Mouse (Mus musculus) hindbrain, embryonic 13.5 days (tissue): ENCODE data around the gene Mllt1. TPM values are rescaled to one million over a fixed set of nuclear protein-coding genes. Genes with fewer than 3 reads are reported as not detected.

ENCODE experiments used
- ATAC-seq: fragments of 200-750 bp; cut with Nextera tagmentation; 2 replicates; pipeline ENCODE4 v1.8.0; 2017; ENCODE audit warnings: moderate TSS enrichment; ENCODE audit not compliant: low FRiP score
- H3K27ac ChIP-seq: fragments of 300-500 bp; sonication (generic); 2 replicates; pipeline ENCODE4 v1.5.1; 2015; ENCODE audit warnings: inconsistent platforms, mild to moderate bottlenecking, moderate library complexity
- H3K27me3 ChIP-seq: fragments of 300-500 bp; sonication (generic); 2 replicates; pipeline ENCODE4 v1.6.1; 2015; ENCODE audit warnings: mild to moderate bottlenecking, inconsistent platforms
- H3K36me3 ChIP-seq: fragments of 300-500 bp; sonication (generic); 2 replicates; pipeline ENCODE4 v1.6.1; 2015; ENCODE audit warnings: mild to moderate bottlenecking, inconsistent platforms
- H3K4me1 ChIP-seq: fragments of 300-500 bp; sonication (generic); replicated peaks from 2 replicates; pipeline ENCODE4 v1.6.1; 2015; ENCODE audit warnings: inconsistent platforms
- H3K4me2 ChIP-seq: fragments of 300-500 bp; sonication (generic); 2 replicates; pipeline ENCODE4 v1.6.1; 2015; ENCODE audit warnings: inconsistent platforms, mild to moderate bottlenecking, moderate library complexity
- H3K4me3 ChIP-seq: fragments of 300-500 bp; sonication (generic); 2 replicates; pipeline ENCODE4 v1.5.1; 2015; ENCODE audit warnings: mild to moderate bottlenecking, inconsistent platforms
- H3K9ac ChIP-seq: fragments of 300-500 bp; sonication (generic); 2 replicates; pipeline ENCODE4 v1.6.1; 2015; ENCODE audit warnings: mild to moderate bottlenecking, inconsistent platforms
- H3K9me3 ChIP-seq: fragments of 300-500 bp; sonication (generic); 2 replicates; pipeline ENCODE4 v1.6.1; 2016; ENCODE audit warnings: inconsistent platforms
- WGBS: fragments of 180-500 bp; shearing (Covaris S2); methylation state at CpG from one replicate; pipeline ENCODE4 v1.1.7; 2015; 5-methylcytosine and 5-hydroxymethylcytosine counted together
- polyA plus RNA-seq: library from polyadenylated mRNA; unstranded; fragments of >200 nt; fragmentation: Nextera tagmentation; extraction: Ambion mirVana; gene quantifications from 2 replicates; pipeline ENCODE4 v1.2.1, GENCODE M21; 2015

The Mllt1 gene
- polyA plus RNA-seq, 1 experiment from 2014 or later = 77.5 TPM

DNA sequence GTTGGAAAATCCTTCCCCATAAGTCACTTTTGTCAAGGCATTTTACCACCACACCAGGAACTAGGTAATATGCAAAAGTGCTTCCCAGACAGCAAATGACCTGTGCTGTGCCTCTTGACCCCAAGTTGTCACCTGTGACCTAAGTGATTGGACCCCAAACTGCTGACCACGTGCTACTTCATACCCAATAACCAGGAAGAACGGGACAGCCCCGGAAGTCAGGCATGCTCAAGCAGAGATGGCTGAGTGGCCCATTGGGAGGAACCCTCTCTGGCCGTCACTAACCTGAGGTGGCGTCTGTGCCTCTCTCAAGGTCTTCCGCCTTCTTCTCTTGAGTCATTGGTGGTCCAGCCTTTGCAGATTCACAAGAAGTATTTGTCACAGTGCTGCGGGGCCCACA lies 62.7 kb downstream of the Mllt1 start:
- H3K9ac ChIP-seq = no peak overlapping the region
- no peak overlapping the region for H3K4me2 ChIP-seq
- H3K4me3 ChIP-seq = no peak overlapping the region
- H3K27me3 ChIP-seq = 0 out of 2 replicates have a peak, but pooled peaks cover 2% of the 10 kb centered on the region
- H3K27ac ChIP-seq = no peak overlapping the region
- no peak for ATAC-seq
- no peaks in the 10 kb centered on the region for H3K4me1 ChIP-seq
- no peaks in the 10 kb centered on the region for H3K9me3 ChIP-seq
- no peaks in the 10 kb centered on the region for H3K36me3 ChIP-seq
- WGBS = 83% methylated on average over 7 of the region's 7 CpGs

DNA sequence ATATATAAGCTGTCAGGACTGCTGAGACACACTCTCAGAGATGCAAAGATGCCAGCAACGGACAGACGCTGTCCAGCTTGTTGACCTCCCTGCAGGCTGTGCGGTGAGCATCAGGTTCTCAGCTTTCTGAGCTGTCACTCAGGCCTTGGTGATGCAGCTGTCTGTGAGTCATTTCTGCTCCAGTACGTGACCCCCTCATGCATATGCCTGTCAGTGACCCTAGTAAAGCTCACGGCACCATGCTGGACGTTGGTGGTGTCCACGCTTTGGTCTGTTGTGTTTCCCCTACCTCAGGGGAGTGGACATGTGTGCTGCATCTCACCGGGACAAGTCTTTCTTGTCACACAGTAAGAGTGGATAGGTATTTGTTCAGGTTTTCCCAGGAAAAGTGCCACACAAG lies 63.4 kb downstream of the Mllt1 start:
- no peak for ATAC-seq
- no peak overlapping the region for H3K27ac ChIP-seq
- H3K4me1 ChIP-seq = no peaks in the 10 kb centered on the region
- H3K9ac ChIP-seq = no peak overlapping the region
- 73% methylated on average over 8 of the region's 8 CpGs for WGBS
- 0 out of 2 replicates have a peak, but pooled peaks cover 2% of the 10 kb centered on the region for H3K27me3 ChIP-seq
- no peaks in the 10 kb centered on the region for H3K9me3 ChIP-seq
- no peak overlapping the region for H3K4me3 ChIP-seq
- H3K36me3 ChIP-seq = no peaks in the 10 kb centered on the region
- no peak overlapping the region for H3K4me2 ChIP-seq

- no peak for ATAC-seq
- no peak overlapping the region for H3K27ac ChIP-seq
- WGBS = 78% methylated on average over 15 of the region's 15 CpGs
Observed at GRCm38 (mm10) chr17:56870287-56870953, 64.8 kb downstream of the Mllt1 start.

GRCm38 (mm10) chr17:56869481-56869977 lies 65.7 kb downstream of the Mllt1 start:
- 58% methylated on average over 9 of the region's 9 CpGs for WGBS

More at GRCm38 (mm10) chr17:56870287-56870953, 64.8 kb downstream of the Mllt1 start:
- Histone ChIP-seq H3K36me3 (no peaks in the 10 kb centered on the region), H3K9me3 (no peaks in the 10 kb centered on the region), H3K4me3 (no peak overlapping the region), H3K27me3 (0 out of 2 replicates have a peak, but pooled peaks cover 2% of the 10 kb centered on the region), H3K4me1 (no peaks in the 10 kb centered on the region), H3K4me2 (no peak overlapping the region), H3K9ac (no peak overlapping the region)

GRCm38 (mm10) chr17:56866071-56866470 lies 69.1 kb downstream of the Mllt1 start:
- ATAC-seq = no peak
- no peaks in the 10 kb centered on the region for H3K9me3 ChIP-seq
- no peak overlapping the region for H3K9ac ChIP-seq
- H3K4me2 ChIP-seq = no peak overlapping the region
- H3K4me1 ChIP-seq = no peaks in the 10 kb centered on the region
- H3K27ac ChIP-seq = no peak overlapping the region
- H3K4me3 ChIP-seq = no peak overlapping the region
- H3K27me3 ChIP-seq = no peaks in the 10 kb centered on the region
- 83% methylated on average over 7 of the region's 7 CpGs for WGBS
- no peaks in the 10 kb centered on the region for H3K36me3 ChIP-seq

More at GRCm38 (mm10) chr17:56869481-56869977, 65.7 kb downstream of the Mllt1 start:
- 0 out of 2 replicates have a peak, but pooled peaks cover 2% of the 10 kb centered on the region for H3K27me3 ChIP-seq
- H3K36me3 ChIP-seq = no peaks in the 10 kb centered on the region
- no peak overlapping the region for H3K4me2 ChIP-seq
- ATAC-seq = no peak
- H3K4me3 ChIP-seq = no peak overlapping the region
- H3K9ac ChIP-seq = no peak overlapping the region
- no peaks in the 10 kb centered on the region for H3K4me1 ChIP-seq
- no peak overlapping the region for H3K27ac ChIP-seq
- H3K9me3 ChIP-seq = no peaks in the 10 kb centered on the region

DNA sequence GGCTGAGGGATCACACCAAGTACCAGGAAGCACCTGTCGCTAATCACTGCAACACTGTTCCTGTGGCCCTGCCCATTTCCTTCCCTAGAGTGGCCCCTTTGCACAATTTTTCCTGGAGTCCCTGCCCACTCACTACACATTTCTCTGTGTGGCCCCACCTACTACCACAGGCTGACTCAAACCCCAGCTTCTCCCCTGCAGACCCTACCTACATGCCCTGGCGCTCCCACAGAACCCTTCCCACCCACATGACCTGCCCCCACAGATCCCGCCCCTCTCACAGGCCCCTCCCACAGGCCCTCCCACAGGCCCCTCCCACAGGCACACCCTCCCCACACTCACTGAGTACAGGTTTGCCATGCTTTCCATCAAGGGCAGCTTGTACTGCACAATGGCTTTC lies 74.0 kb downstream of the Mllt1 start:
- H3K27ac ChIP-seq = no peak overlapping the region
- H3K4me2 ChIP-seq = no peak overlapping the region
- no peaks in the 10 kb centered on the region for H3K9me3 ChIP-seq
- no peaks in the 10 kb centered on the region for H3K36me3 ChIP-seq
- no peak for ATAC-seq
- WGBS = 60% methylated on average over 3 of the region's 3 CpGs
- H3K9ac ChIP-seq = no peak overlapping the region
- H3K27me3 ChIP-seq = no peaks in the 10 kb centered on the region
- H3K4me1 ChIP-seq = no peaks in the 10 kb centered on the region
- no peak overlapping the region for H3K4me3 ChIP-seq

GRCm38 (mm10) chr17:56858922-56859321 lies 76.3 kb downstream of the Mllt1 start:
- no peak overlapping the region for H3K9ac ChIP-seq
- no peaks in the 10 kb centered on the region for H3K36me3 ChIP-seq
- H3K4me2 ChIP-seq = no peak overlapping the region
- WGBS = 52% methylated on average over 7 of the region's 7 CpGs
- H3K9me3 ChIP-seq = no peaks in the 10 kb centered on the region
- ATAC-seq = no peak
- no peak overlapping the region for H3K4me3 ChIP-seq
- H3K27ac ChIP-seq = no peak overlapping the region
- H3K4me1 ChIP-seq = no peaks in the 10 kb centered on the region
- H3K27me3 ChIP-seq = 0 out of 2 replicates have a peak, but pooled peaks cover 2% of the 10 kb centered on the region

DNA sequence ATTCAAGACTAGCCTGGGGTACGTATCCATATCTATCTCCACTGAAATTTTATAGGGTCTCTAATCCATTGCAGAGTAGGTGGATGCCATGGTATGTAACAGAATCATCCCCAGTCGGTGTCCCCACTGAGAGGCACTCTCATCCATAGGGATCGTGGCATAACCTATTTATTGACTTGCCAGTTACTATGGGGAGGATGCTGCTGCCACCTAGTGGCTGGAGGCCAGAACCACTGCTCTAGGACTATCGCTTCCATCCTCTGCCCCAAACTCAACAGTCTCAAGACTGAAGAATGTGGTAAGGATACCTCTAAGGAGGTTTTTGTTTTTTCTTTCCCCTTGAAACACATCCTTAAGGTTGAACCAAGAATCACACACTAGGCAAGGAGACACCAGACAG lies 77.0 kb downstream of the Mllt1 start:
- Histone ChIP-seq H3K27ac (no peak overlapping the region), H3K4me3 (no peak overlapping the region), H3K27me3 (0 out of 2 replicates have a peak, but pooled peaks cover 2% of the 10 kb centered on the region), H3K36me3 (no peaks in the 10 kb centered on the region), H3K9ac (no peak overlapping the region), H3K9me3 (no peaks in the 10 kb centered on the region), H3K4me2 (no peak overlapping the region), H3K4me1 (no peaks in the 10 kb centered on the region)
- 49% methylated on average over 4 of the region's 4 CpGs for WGBS
- no peak for ATAC-seq

- 79% methylated on average over 3 of the region's 3 CpGs for WGBS
- Histone ChIP-seq H3K4me3 (no peak overlapping the region), H3K9ac (no peak overlapping the region), H3K4me2 (no peak overlapping the region), H3K4me1 (no peaks in the 10 kb centered on the region), H3K9me3 (no peaks in the 10 kb centered on the region), H3K27ac (no peak overlapping the region), H3K36me3 (no peaks in the 10 kb centered on the region), H3K27me3 (0 out of 2 replicates have a peak, but pooled peaks cover 2% of the 10 kb centered on the region)
- no peak for ATAC-seq
Observed at GRCm38 (mm10) chr17:56855421-56855820, 79.8 kb downstream of the Mllt1 start.

GRCm38 (mm10) chr17:56851167-56851566 lies 84.0 kb downstream of the Mllt1 start:
- 0 out of 2 replicates have a peak, but pooled peaks cover 2% of the 10 kb centered on the region for H3K27me3 ChIP-seq
- H3K4me3 ChIP-seq = no peak overlapping the region
- no peak overlapping the region for H3K4me2 ChIP-seq
- no peak for ATAC-seq
- H3K27ac ChIP-seq = no peak overlapping the region
- no peaks in the 10 kb centered on the region for H3K4me1 ChIP-seq
- H3K36me3 ChIP-seq = no peaks in the 10 kb centered on the region
- 81% methylated on average over 3 of the region's 3 CpGs for WGBS
- H3K9ac ChIP-seq = no peak overlapping the region
- no peaks in the 10 kb centered on the region for H3K9me3 ChIP-seq

DNA sequence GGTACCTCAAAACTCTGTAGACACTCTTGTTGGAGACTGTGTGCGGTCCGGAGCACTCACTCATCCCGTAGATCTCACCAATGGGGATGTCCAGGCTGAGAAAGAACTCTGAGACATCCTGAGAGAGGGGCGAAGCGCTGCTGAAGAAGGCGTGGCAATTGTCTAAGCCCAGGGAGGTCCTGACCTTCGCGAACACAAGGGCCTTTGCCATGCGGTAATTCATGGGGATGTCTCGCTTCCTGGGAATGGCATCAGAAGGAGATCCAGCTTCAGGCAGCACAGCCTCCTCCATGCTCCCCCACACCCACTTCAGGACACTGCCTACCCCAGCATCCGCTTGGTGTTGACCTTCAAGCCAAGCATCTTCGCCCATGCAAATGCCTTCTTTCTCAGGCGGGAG lies 85.5 kb downstream of the Mllt1 start:
- Histone ChIP-seq H3K36me3 (no peaks in the 10 kb centered on the region), H3K27me3 (no peaks in the 10 kb centered on the region), H3K9ac (no peak overlapping the region), H3K4me2 (no peak overlapping the region), H3K4me1 (no peaks in the 10 kb centered on the region), H3K4me3 (no peak overlapping the region), H3K27ac (no peak overlapping the region), H3K9me3 (no peaks in the 10 kb centered on the region)
- ATAC-seq = no peak
- 84% methylated on average over 13 of the region's 13 CpGs for WGBS

- no peak overlapping the region for H3K9ac ChIP-seq
- 88% methylated on average over 5 of the region's 5 CpGs for WGBS
Observed at GRCm38 (mm10) chr17:56848785-56849184, 86.4 kb downstream of the Mllt1 start.

DNA sequence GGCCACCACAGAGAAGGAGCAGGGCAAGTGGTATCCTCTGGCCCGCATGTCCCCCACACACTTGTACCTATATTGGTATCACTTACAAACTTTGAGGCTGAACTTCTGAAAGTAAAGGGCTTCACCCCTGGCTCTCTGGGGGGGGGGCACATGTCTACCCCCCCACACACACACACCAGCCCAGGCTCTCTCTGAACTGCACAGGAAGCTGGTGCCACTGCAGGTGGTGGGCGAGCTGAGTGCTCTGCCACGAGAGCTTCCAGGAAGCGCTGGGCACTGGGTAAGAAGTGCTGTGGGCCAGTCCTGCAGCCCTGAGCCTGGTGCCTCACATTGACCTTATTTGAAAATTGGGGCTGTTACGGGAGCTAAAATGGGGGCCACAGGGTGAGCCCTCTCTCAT lies 91.5 kb downstream of the Mllt1 start:
- 85% methylated on average over 5 of the region's 5 CpGs for WGBS
- H3K9me3 ChIP-seq = no peaks in the 10 kb centered on the region
- no peak for ATAC-seq

More at GRCm38 (mm10) chr17:56848785-56849184, 86.4 kb downstream of the Mllt1 start:
- H3K4me3 ChIP-seq = no peak overlapping the region
- no peak for ATAC-seq
- H3K36me3 ChIP-seq = no peaks in the 10 kb centered on the region
- H3K27me3 ChIP-seq = no peaks in the 10 kb centered on the region
- H3K27ac ChIP-seq = no peak overlapping the region
- H3K9me3 ChIP-seq = no peaks in the 10 kb centered on the region
- H3K4me2 ChIP-seq = no peak overlapping the region
- no peaks in the 10 kb centered on the region for H3K4me1 ChIP-seq

More for the DNA sequence above, 91.5 kb downstream of the Mllt1 start:
- H3K27me3 ChIP-seq = no peaks in the 10 kb centered on the region
- no peaks in the 10 kb centered on the region for H3K36me3 ChIP-seq
- H3K27ac ChIP-seq = no peak overlapping the region
- H3K4me3 ChIP-seq = no peak overlapping the region
- no peak overlapping the region for H3K4me2 ChIP-seq
- H3K9ac ChIP-seq = no peak overlapping the region
- H3K4me1 ChIP-seq = no peaks in the 10 kb centered on the region
